Mouse (Mus musculus): ENCODE results near the gene Ceacam10. TPM values are rescaled to one million over a fixed set of nuclear protein-coding genes. Genes with fewer than 3 reads are reported as not detected.

The Ceacam10 gene
- total and polyA plus RNA-seq, 2 experiments: not detected

- 81% methylated on average over 4 of the region's 4 CpGs for WGBS
- Histone ChIP-seq H3K4me1 (ENCODE audit: control insufficient read depth, insufficient read depth, low read length) (no peaks in the 10 kb centered on the region), H3K9ac (ENCODE audit: low read depth, low read length) (no peak overlapping the region), H3K4me3 (ENCODE audit: insufficient read depth, low read depth, low read length) (no peak overlapping the region), H3K27me3 (ENCODE audit: control insufficient read depth, insufficient read depth, low read length) (no peaks in the 10 kb centered on the region), H3K36me3 (ENCODE audit: control insufficient read depth, insufficient read depth, low read length) (no peaks in the 10 kb centered on the region), H3K27ac (replicated peaks; ENCODE audit: insufficient read depth, low read depth, low read length) (no peak overlapping the region), H3K79me2 (ENCODE audit: control insufficient read depth, insufficient read depth, low read length) (no peaks in the 10 kb centered on the region)
- DNase-seq (ENCODE audit: extremely low read depth, low read depth, low spot score): no peak
- TF ChIP-seq POLR2A (IDR thresholded peaks at IDR 0.05; ENCODE audit: extremely low read depth, insufficient read depth, low read length): no peak
- TF ChIP-seq CTCF (IDR thresholded peaks at IDR 0.05; ENCODE audit: low read depth, low read length): no peak
These were observed 50.2 kb downstream of the Ceacam10 start for GRCm38 (mm10) chr7:24827181-24827580.

Other genes starting within 250 kb of the Ceacam10 start
- gene Irgq, start 246.5 kb upstream of the Ceacam10 start, total RNA-seq (2014; rRNA removed): 3.0 and 4.8 TPM in 2 replicates
- 12.5 and 14.0 TPM in 2 replicates for gene Irgq, start 246.5 kb upstream of the Ceacam10 start, polyA plus RNA-seq (2012; rRNA removed)
- gene Pinlyp, start 231.1 kb upstream of the Ceacam10 start, total RNA-seq (2014; rRNA removed): not detected in 2 replicates
- not detected in 2 replicates for gene Pinlyp, start 231.1 kb upstream of the Ceacam10 start, polyA plus RNA-seq (2012; rRNA removed)
- 4.8 and 7.4 TPM in 2 replicates for gene Xrcc1, start 230.9 kb upstream of the Ceacam10 start, total RNA-seq (2014; rRNA removed)
- 12.6 and 17.1 TPM in 2 replicates for gene Xrcc1, start 230.9 kb upstream of the Ceacam10 start, polyA plus RNA-seq (2012; rRNA removed)
- gene Ethe1, start 189.7 kb upstream of the Ceacam10 start, total RNA-seq (2014; rRNA removed): 71.1 and 91.4 TPM in 2 replicates
- 227 and 244 TPM in 2 replicates for gene Ethe1, start 189.7 kb upstream of the Ceacam10 start, polyA plus RNA-seq (2012; rRNA removed)
- gene Zfp575, start 189.6 kb upstream of the Ceacam10 start, total RNA-seq (2014; rRNA removed): not detected in 2 replicates
- gene Zfp575, start 189.6 kb upstream of the Ceacam10 start, polyA plus RNA-seq (2012; rRNA removed): 0.02 TPM in 1 of 2 replicates, not detected in the other
- 1.4 and 1.5 TPM in 2 replicates for gene Phldb3, start 166.4 kb upstream of the Ceacam10 start, total RNA-seq (2014; rRNA removed)
- 3.4 and 3.5 TPM in 2 replicates for gene Phldb3, start 166.4 kb upstream of the Ceacam10 start, polyA plus RNA-seq (2012; rRNA removed)
- gene Lypd3, start 140.7 kb upstream of the Ceacam10 start, total RNA-seq (2014; rRNA removed): not detected in 2 replicates
- gene Lypd3, start 140.7 kb upstream of the Ceacam10 start, polyA plus RNA-seq (2012; rRNA removed): not detected in 2 replicates
- gene Tex101, start 100.5 kb upstream of the Ceacam10 start, total RNA-seq (2014; rRNA removed): not detected in 2 replicates
- not detected in 2 replicates for gene Tex101, start 100.5 kb upstream of the Ceacam10 start, polyA plus RNA-seq (2012; rRNA removed)
- gene BC049730, start 68.0 kb upstream of the Ceacam10 start, total RNA-seq (2014; rRNA removed): not detected in 2 replicates
- not detected in 2 replicates for gene BC049730, start 68.0 kb upstream of the Ceacam10 start, polyA plus RNA-seq (2012; rRNA removed)
- gene Gm4763, start 50.3 kb upstream of the Ceacam10 start, total RNA-seq (2014; rRNA removed): not detected in 2 replicates
- not detected in 2 replicates for gene Gm4763, start 50.3 kb upstream of the Ceacam10 start, polyA plus RNA-seq (2012; rRNA removed)
- gene Cd177, start 16.9 kb upstream of the Ceacam10 start, total RNA-seq (2014; rRNA removed): not detected in 2 replicates
- gene Cd177, start 16.9 kb upstream of the Ceacam10 start, polyA plus RNA-seq (2012; rRNA removed): 0.06 and 0.09 TPM in 2 replicates
- not detected in 2 replicates for gene Gm9844, start 85.0 kb downstream of the Ceacam10 start, total RNA-seq (2014; rRNA removed)
- not detected in 2 replicates for gene Gm9844, start 85.0 kb downstream of the Ceacam10 start, polyA plus RNA-seq (2012; rRNA removed)
- not detected in 2 replicates for gene Lypd4, start 92.7 kb downstream of the Ceacam10 start, total RNA-seq (2014; rRNA removed)
- gene Lypd4, start 92.7 kb downstream of the Ceacam10 start, polyA plus RNA-seq (2012; rRNA removed): not detected in 2 replicates
- not detected in 2 replicates for gene Dmrtc2, start 92.9 kb downstream of the Ceacam10 start, total RNA-seq (2014; rRNA removed)
- not detected in 2 replicates for gene Dmrtc2, start 92.9 kb downstream of the Ceacam10 start, polyA plus RNA-seq (2012; rRNA removed)
- gene Rps19, start 107.2 kb downstream of the Ceacam10 start, total RNA-seq (2014; rRNA removed): 205 and 255 TPM in 2 replicates
- 191 and 262 TPM in 2 replicates for gene Rps19, start 107.2 kb downstream of the Ceacam10 start, polyA plus RNA-seq (2012; rRNA removed)
- gene Cd79a, start 120.2 kb downstream of the Ceacam10 start, total RNA-seq (2014; rRNA removed): 0.18 and 0.60 TPM in 2 replicates
- 2.0 and 5.7 TPM in 2 replicates for gene Cd79a, start 120.2 kb downstream of the Ceacam10 start, polyA plus RNA-seq (2012; rRNA removed)
- gene Arhgef1, start 125.7 kb downstream of the Ceacam10 start, total RNA-seq (2014; rRNA removed): 8.5 and 15.5 TPM in 2 replicates
- gene Arhgef1, start 125.7 kb downstream of the Ceacam10 start, polyA plus RNA-seq (2012; rRNA removed): 46.6 and 62.9 TPM in 2 replicates
- not detected in 2 replicates for gene Gm4881, start 167.3 kb downstream of the Ceacam10 start, total RNA-seq (2014; rRNA removed)
- not detected in 2 replicates for gene Gm4881, start 167.3 kb downstream of the Ceacam10 start, polyA plus RNA-seq (2012; rRNA removed)
- 130 and 148 TPM in 2 replicates for gene Rabac1, start 195.5 kb downstream of the Ceacam10 start, total RNA-seq (2014; rRNA removed)
- gene Rabac1, start 195.5 kb downstream of the Ceacam10 start, polyA plus RNA-seq (2012; rRNA removed): 230 and 233 TPM in 2 replicates
- 0.28 and 0.40 TPM in 2 replicates for gene Atp1a3, start 228.8 kb downstream of the Ceacam10 start, total RNA-seq (2014; rRNA removed)
- 0.06 and 0.37 TPM in 2 replicates for gene Atp1a3, start 228.8 kb downstream of the Ceacam10 start, polyA plus RNA-seq (2012; rRNA removed)